Mouse (Mus musculus) ES-Bruce4 (cell line): ENCODE measurements around the gene Polr3a.

Source experiments
- CTCF ChIP-seq: IDR thresholded peaks from one replicate; pipeline ENCODE4 v1.8.1; 2011; ENCODE audit warnings: low read depth, low read length
- POLR2A ChIP-seq: IDR thresholded peaks from one replicate; pipeline ENCODE4 v1.8.1; 2011; ENCODE audit warnings: low read length; ENCODE audit not compliant: insufficient read depth

DNA sequence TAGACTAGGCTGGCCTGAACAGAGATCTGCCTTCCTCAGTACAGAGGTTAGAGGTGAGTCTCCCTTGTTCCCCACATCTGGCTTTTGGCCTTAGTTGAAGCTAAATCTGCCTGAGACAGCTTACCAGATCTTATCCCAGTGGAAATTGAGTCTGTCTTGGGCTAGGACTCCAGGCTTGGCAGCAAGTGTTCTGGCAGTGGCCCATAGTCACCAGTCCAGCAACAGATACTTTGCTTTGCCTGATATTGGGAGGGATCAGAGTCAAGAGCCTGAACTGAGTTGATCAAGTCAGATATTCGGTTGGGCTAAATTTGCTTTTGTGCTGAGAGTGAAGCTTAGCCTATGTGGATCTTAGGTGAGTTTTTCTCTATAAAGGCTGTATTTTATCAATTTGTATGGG, 9.6 kb upstream of the Polr3a start:
- no peak for TF ChIP-seq POLR2A
- no peak for TF ChIP-seq CTCF
